Mouse (Mus musculus) ES-Bruce4 (cell line): ENCODE data around the gene Oxct1. TPM values are rescaled to one million over a fixed set of nuclear protein-coding genes. Genes with fewer than 3 reads are reported as not detected.

ENCODE experiments used
- H3K27ac ChIP-seq: 2 replicates; pipeline ENCODE4 v1.5.1; 2012; ENCODE audit warnings: low read length, inconsistent platforms; ENCODE audit not compliant: insufficient read depth
- H3K27me3 ChIP-seq: 2 replicates; pipeline ENCODE4 v1.6.1; 2012; ENCODE audit warnings: mild to moderate bottlenecking, low read length, inconsistent platforms; ENCODE audit not compliant: control insufficient read depth, poor library complexity, insufficient read depth, severe bottlenecking
- H3K36me3 ChIP-seq: 2 replicates; pipeline ENCODE4 v1.6.1; 2012; ENCODE audit warnings: inconsistent platforms, mild to moderate bottlenecking, low read length, moderate library complexity; ENCODE audit not compliant: control insufficient read depth, poor library complexity, insufficient read depth, severe bottlenecking
- H3K4me1 ChIP-seq: one replicate; pipeline ENCODE4 v1.8.1; 2011; ENCODE audit warnings: low read length; ENCODE audit not compliant: control insufficient read depth, insufficient read depth
- H3K4me3 ChIP-seq: 2 replicates; pipeline ENCODE4 v1.5.1; 2011; ENCODE audit warnings: low read depth, mild to moderate bottlenecking, low read length
- H3K9ac ChIP-seq: 2 replicates; pipeline ENCODE4 v1.6.1; 2012; ENCODE audit warnings: low read depth, mild to moderate bottlenecking, inconsistent platforms; ENCODE audit not compliant: poor library complexity, severe bottlenecking
- H3K9me3 ChIP-seq: replicated peaks from 2 replicates; pipeline ENCODE4 v1.6.1; 2012; ENCODE audit warnings: mild to moderate bottlenecking, low read length, inconsistent platforms; ENCODE audit not compliant: control insufficient read depth, poor library complexity, insufficient read depth, severe bottlenecking
- CTCF ChIP-seq: IDR thresholded peaks from one replicate; pipeline ENCODE4 v1.8.1; 2011; ENCODE audit warnings: low read depth, low read length
- EP300 ChIP-seq: IDR thresholded peaks from 2 replicates; pipeline ENCODE4 v1.6.1; 2011; ENCODE audit warnings: low read depth, low read length; ENCODE audit not compliant: insufficient read depth
- POLR2A ChIP-seq: IDR thresholded peaks from one replicate; pipeline ENCODE4 v1.8.1; 2011; ENCODE audit warnings: low read length; ENCODE audit not compliant: insufficient read depth
- polyA plus RNA-seq: library from polyadenylated mRNA; stranded (reverse); fragments of >200 nt; gene quantifications from 2 replicates; pipeline ENCODE4 v1.2.4, GENCODE M21; 2011; ENCODE audit warnings: low read depth; ENCODE audit not compliant: missing spikeins, insufficient read depth, insufficient read length

Gene Oxct1
- polyA plus RNA-seq, 1 experiment, result 31.9 TPM

DNA sequence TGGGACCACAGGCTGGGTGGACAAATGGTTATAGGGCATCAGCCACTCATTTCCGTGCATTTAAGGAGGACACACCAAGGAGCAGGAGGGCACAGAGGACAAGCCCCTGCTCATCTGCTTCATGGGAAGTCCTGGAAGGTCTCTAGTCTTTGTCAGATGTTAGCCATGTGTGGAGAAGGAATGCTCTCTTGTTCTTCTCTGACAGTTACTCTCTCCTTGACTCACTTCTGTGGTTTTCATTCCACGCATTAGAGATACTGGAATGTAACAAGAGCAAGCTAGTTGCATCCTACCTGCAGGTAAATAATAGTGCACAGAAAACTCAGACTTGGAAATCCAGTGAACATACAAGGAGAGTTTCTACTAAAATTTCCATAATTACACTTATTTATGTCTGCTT is 121.5 kb downstream of the Oxct1 start:
- H3K27ac ChIP-seq, result no peak overlapping the region
- no peaks in the 10 kb centered on the region for H3K9me3 ChIP-seq
- no peaks in the 10 kb centered on the region for H3K4me1 ChIP-seq
- TF ChIP-seq CTCF (no peak), EP300 (no peak), POLR2A (no peak)
- no peak overlapping the region for H3K4me3 ChIP-seq
- H3K36me3 ChIP-seq, result no peaks in the 10 kb centered on the region
- no peaks in the 10 kb centered on the region for H3K27me3 ChIP-seq
- H3K9ac ChIP-seq, result no peak overlapping the region

GRCm38 (mm10) chr15:4148649-4149389 is 122.6 kb downstream of the Oxct1 start:
- no peaks in the 10 kb centered on the region for H3K4me1 ChIP-seq
- no peak overlapping the region for H3K27ac ChIP-seq
- H3K9ac ChIP-seq, result no peak overlapping the region
- TF ChIP-seq CTCF, result no peak
- no peak for TF ChIP-seq POLR2A
- no peak for TF ChIP-seq EP300
- no peaks in the 10 kb centered on the region for H3K36me3 ChIP-seq
- H3K4me3 ChIP-seq, result no peak overlapping the region
- H3K9me3 ChIP-seq, result no peaks in the 10 kb centered on the region; the same call in 1 of the 2 replicates
- no peaks in the 10 kb centered on the region for H3K27me3 ChIP-seq

DNA sequence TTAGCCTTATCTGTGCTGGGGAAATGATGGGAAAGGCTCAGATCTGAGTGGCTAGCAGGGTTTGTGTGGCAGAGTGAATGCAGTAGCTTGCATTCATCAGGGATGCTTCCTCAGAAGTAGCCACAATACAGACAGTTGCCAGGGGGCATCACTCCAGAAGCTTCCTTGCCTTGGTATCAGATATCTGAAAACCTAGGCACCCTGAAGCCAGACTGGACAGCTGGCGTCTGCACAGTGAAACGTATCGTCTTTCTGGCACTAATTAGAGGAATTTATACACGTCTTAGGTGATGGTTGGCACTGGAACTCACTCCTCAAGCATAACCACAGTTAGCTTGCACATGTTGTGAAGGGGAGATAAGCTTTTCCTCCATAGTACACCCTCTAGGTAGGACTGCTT is 128.5 kb downstream of the Oxct1 start:
- Histone ChIP-seq H3K9me3 (no peaks in the 10 kb centered on the region; the same call in 1 of the 2 replicates), H3K27ac (no peak overlapping the region), H3K9ac (no peak overlapping the region), H3K27me3 (no peaks in the 10 kb centered on the region), H3K36me3 (no peaks in the 10 kb centered on the region), H3K4me3 (no peak overlapping the region), H3K4me1 (no peaks in the 10 kb centered on the region)
- no peak for TF ChIP-seq EP300
- no peak for TF ChIP-seq CTCF
- no peak for TF ChIP-seq POLR2A

DNA sequence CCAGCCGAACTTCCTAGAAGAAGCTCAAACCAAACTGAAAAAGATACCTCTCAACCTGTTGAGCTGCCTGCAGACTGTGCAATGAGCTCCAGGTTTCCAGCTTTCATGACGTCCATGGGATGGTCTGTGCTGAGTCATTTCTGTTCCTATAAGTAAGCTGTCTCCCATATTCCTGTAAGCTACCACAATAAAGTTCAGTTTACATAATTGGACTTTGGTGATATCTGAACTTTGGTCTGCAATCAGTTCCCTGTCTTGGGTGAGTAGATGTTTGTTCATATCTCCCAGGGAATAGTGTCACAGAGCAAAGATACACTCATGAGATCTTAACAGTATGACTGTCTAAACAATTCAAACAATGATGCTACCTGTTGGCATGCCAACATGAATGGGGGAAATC is 141.8 kb downstream of the Oxct1 start:
- no peak overlapping the region for H3K4me3 ChIP-seq
- H3K27ac ChIP-seq, result no peak overlapping the region
- peaks cover 11% of the 10 kb centered on the region; the same call in 1 of the 2 replicates for H3K9me3 ChIP-seq
- no peaks in the 10 kb centered on the region for H3K4me1 ChIP-seq
- TF ChIP-seq CTCF (no peak), EP300 (no peak), POLR2A (no peak)
- no peaks in the 10 kb centered on the region for H3K27me3 ChIP-seq
- H3K36me3 ChIP-seq, result no peaks in the 10 kb centered on the region
- no peak overlapping the region for H3K9ac ChIP-seq

GRCm38 (mm10) chr15:4171600-4171999 is 145.4 kb downstream of the Oxct1 start:
- no peak overlapping the region for H3K27ac ChIP-seq
- no peaks in the 10 kb centered on the region for H3K27me3 ChIP-seq
- no peaks in the 10 kb centered on the region for H3K36me3 ChIP-seq
- no peaks in the 10 kb centered on the region for H3K4me1 ChIP-seq
- TF ChIP-seq CTCF, result no peak
- no peak for TF ChIP-seq EP300
- TF ChIP-seq POLR2A, result no peak
- H3K9me3 ChIP-seq, result 0 out of 2 replicates have a peak, but pooled peaks cover 4% of the 10 kb centered on the region
- H3K9ac ChIP-seq, result no peak overlapping the region
- no peak overlapping the region for H3K4me3 ChIP-seq

DNA sequence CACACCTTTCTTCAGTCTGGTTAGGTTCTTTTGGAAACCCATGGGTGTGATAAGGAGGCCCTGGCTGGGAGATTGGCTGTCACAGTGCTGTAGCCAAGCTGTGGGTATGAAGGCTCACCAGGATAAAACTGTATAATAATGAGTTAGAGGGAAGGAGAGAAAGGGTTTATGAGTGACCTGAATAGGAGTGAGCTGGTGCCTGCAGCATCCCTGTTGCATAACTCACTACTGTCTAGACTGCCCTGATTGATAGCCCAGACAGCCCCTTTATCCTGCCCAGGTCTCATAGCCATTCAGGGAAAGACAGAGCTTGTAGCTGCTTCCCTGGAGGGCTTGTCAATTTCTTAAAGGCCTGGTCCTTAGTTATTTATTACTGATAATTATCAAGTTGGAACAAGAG is 171.7 kb downstream of the Oxct1 start:
- Histone ChIP-seq H3K9me3 (no peaks in the 10 kb centered on the region), H3K27me3 (no peaks in the 10 kb centered on the region), H3K4me3 (no peak overlapping the region), H3K4me1 (no peaks in the 10 kb centered on the region), H3K9ac (no peak overlapping the region), H3K36me3 (no peaks in the 10 kb centered on the region), H3K27ac (no peak overlapping the region)
- no peak for TF ChIP-seq POLR2A
- TF ChIP-seq EP300, result no peak
- TF ChIP-seq CTCF, result no peak

Other genes starting within 250 kb of the Oxct1 start
- gene Fbxo4, start 46.8 kb upstream of the Oxct1 start, polyA plus RNA-seq, result 6.6 and 7.3 TPM in 2 replicates
- gene AW549877, start 30.6 kb upstream of the Oxct1 start, polyA plus RNA-seq, result 57.6 and 67.1 TPM in 2 replicates